Mouse (Mus musculus): ENCODE results near the gene Fign. TPM values are rescaled to one million over a fixed set of nuclear protein-coding genes. Genes with fewer than 3 reads are reported as not detected.

The Fign gene
- polyA plus RNA-seq, 1 experiment = 3.6 TPM

GRCm38 (mm10) chr2:63985426-63985825 lies 112.4 kb downstream of the Fign start:
- 76% methylated on average over 2 of the region's 2 CpGs for WGBS
- DNase-seq = no peak
- H3K4me3 ChIP-seq (replicated peaks; ENCODE audit: extremely low read depth, low read depth, low read length) = no peak overlapping the region
- H3K4me1 ChIP-seq (ENCODE audit: control insufficient read depth, insufficient read depth, low read length) = no peaks in the 10 kb centered on the region
- TF ChIP-seq POLR2A (IDR thresholded peaks at IDR 0.05; ENCODE audit: borderline replicate concordance, extremely low read depth, low read depth, low read length) (no peak), CTCF (IDR thresholded peaks at IDR 0.05; ENCODE audit: insufficient read depth, low read length) (no peak)

GRCm38 (mm10) chr2:63982351-63982751 lies 115.5 kb downstream of the Fign start:
- no peak for DNase-seq
- H3K4me1 ChIP-seq (ENCODE audit: control insufficient read depth, insufficient read depth, low read length) = no peaks in the 10 kb centered on the region
- 51% methylated on average over 4 of the region's 4 CpGs for WGBS
- H3K4me3 ChIP-seq (replicated peaks; ENCODE audit: extremely low read depth, low read depth, low read length) = no peak overlapping the region
- TF ChIP-seq CTCF (IDR thresholded peaks at IDR 0.05; ENCODE audit: insufficient read depth, low read length) (no peak), POLR2A (IDR thresholded peaks at IDR 0.05; ENCODE audit: borderline replicate concordance, extremely low read depth, low read depth, low read length) (no peak)

GRCm38 (mm10) chr2:63981449-63981848 lies 116.4 kb downstream of the Fign start:
- H3K4me1 ChIP-seq (ENCODE audit: control insufficient read depth, insufficient read depth, low read length) = no peaks in the 10 kb centered on the region
- no peak for TF ChIP-seq POLR2A (IDR thresholded peaks at IDR 0.05; ENCODE audit: borderline replicate concordance, extremely low read depth, low read depth, low read length)
- no peak for TF ChIP-seq CTCF (IDR thresholded peaks at IDR 0.05; ENCODE audit: insufficient read depth, low read length)
- no peak for DNase-seq
- 77% methylated on average over 7 of the region's 7 CpGs for WGBS
- no peak overlapping the region for H3K4me3 ChIP-seq (replicated peaks; ENCODE audit: extremely low read depth, low read depth, low read length)

GRCm38 (mm10) chr2:63969633-63970032 lies 128.2 kb downstream of the Fign start:
- Histone ChIP-seq H3K4me3 (replicated peaks; ENCODE audit: extremely low read depth, low read depth, low read length) (no peak overlapping the region), H3K4me1 (ENCODE audit: control insufficient read depth, insufficient read depth, low read length) (no peaks in the 10 kb centered on the region)
- WGBS = 57% methylated on average over 4 of the region's 4 CpGs
- TF ChIP-seq CTCF (IDR thresholded peaks at IDR 0.05; ENCODE audit: insufficient read depth, low read length) (no peak), POLR2A (IDR thresholded peaks at IDR 0.05; ENCODE audit: borderline replicate concordance, extremely low read depth, low read depth, low read length) (no peak)
- no peak for DNase-seq

GRCm38 (mm10) chr2:63931041-63931440 lies 166.8 kb downstream of the Fign start:
- no peak for DNase-seq
- H3K4me3 ChIP-seq (replicated peaks; ENCODE audit: extremely low read depth, low read depth, low read length) = no peak overlapping the region
- TF ChIP-seq POLR2A (IDR thresholded peaks at IDR 0.05; ENCODE audit: borderline replicate concordance, extremely low read depth, low read depth, low read length) (no peak), CTCF (IDR thresholded peaks at IDR 0.05; ENCODE audit: insufficient read depth, low read length) (no peak)
- 86% methylated on average over 2 of the region's 2 CpGs for WGBS
- H3K4me1 ChIP-seq (ENCODE audit: control insufficient read depth, insufficient read depth, low read length) = no peaks in the 10 kb centered on the region

GRCm38 (mm10) chr2:63926481-63927097 lies 171.2 kb downstream of the Fign start:
- no peak overlapping the region for H3K4me3 ChIP-seq (replicated peaks; ENCODE audit: extremely low read depth, low read depth, low read length)
- no peak for DNase-seq
- H3K4me1 ChIP-seq (ENCODE audit: control insufficient read depth, insufficient read depth, low read length) = no peaks in the 10 kb centered on the region
- WGBS = 32% methylated on average over 4 of the region's 4 CpGs
- no peak for TF ChIP-seq CTCF (IDR thresholded peaks at IDR 0.05; ENCODE audit: insufficient read depth, low read length)
- no peak for TF ChIP-seq POLR2A (IDR thresholded peaks at IDR 0.05; ENCODE audit: borderline replicate concordance, extremely low read depth, low read depth, low read length)

- no peak for TF ChIP-seq POLR2A (IDR thresholded peaks at IDR 0.05; ENCODE audit: borderline replicate concordance, extremely low read depth, low read depth, low read length)
- TF ChIP-seq CTCF (IDR thresholded peaks at IDR 0.05; ENCODE audit: insufficient read depth, low read length) = no peak
- Histone ChIP-seq H3K4me3 (replicated peaks; ENCODE audit: extremely low read depth, low read depth, low read length) (no peak overlapping the region), H3K4me1 (ENCODE audit: control insufficient read depth, insufficient read depth, low read length) (no peaks in the 10 kb centered on the region)
- DNase-seq = no peak
- WGBS = 73% methylated on average over 4 of the region's 4 CpGs
Measured at GRCm38 (mm10) chr2:63925721-63926235, 172.1 kb downstream of the Fign start.
